Mouse (Mus musculus) forebrain, embryonic 13.5 days (tissue): ENCODE data around the gene Sh3rf3. TPM values are rescaled to one million over a fixed set of nuclear protein-coding genes. Genes with fewer than 3 reads are reported as not detected.

Source experiments
- ATAC-seq: fragments of 200-750 bp; cut with Nextera tagmentation; 2 replicates; pipeline ENCODE4 v1.8.0; 2017
- H3K27ac ChIP-seq: fragments of 300-500 bp; sonication (generic); 2 replicates; pipeline ENCODE4 v1.5.1; 2015; ENCODE audit warnings: inconsistent platforms, mild to moderate bottlenecking, moderate library complexity
- H3K27me3 ChIP-seq: fragments of 300-500 bp; sonication (generic); 2 replicates; pipeline ENCODE4 v1.6.1; 2015; ENCODE audit warnings: mild to moderate bottlenecking, inconsistent platforms
- H3K36me3 ChIP-seq: fragments of 300-500 bp; sonication (generic); 2 replicates; pipeline ENCODE4 v1.6.1; 2015; ENCODE audit warnings: mild to moderate bottlenecking, inconsistent platforms; ENCODE audit not compliant: poor library complexity, severe bottlenecking
- H3K4me1 ChIP-seq: fragments of 300-500 bp; sonication (generic); 2 replicates; pipeline ENCODE4 v1.6.1; 2015; ENCODE audit warnings: inconsistent platforms
- H3K4me2 ChIP-seq: fragments of 300-500 bp; sonication (generic); 2 replicates; pipeline ENCODE4 v1.6.1; 2015; ENCODE audit warnings: inconsistent platforms, mild to moderate bottlenecking, moderate library complexity
- H3K4me3 ChIP-seq: fragments of 300-500 bp; sonication (generic); 2 replicates; pipeline ENCODE4 v1.5.1; 2015; ENCODE audit warnings: mild to moderate bottlenecking, inconsistent platforms
- H3K9ac ChIP-seq: fragments of 300-500 bp; sonication (generic); 2 replicates; pipeline ENCODE4 v1.6.1; 2015; ENCODE audit warnings: mild to moderate bottlenecking, inconsistent platforms
- H3K9me3 ChIP-seq: fragments of 300-500 bp; sonication (generic); replicated peaks from 2 replicates; pipeline ENCODE4 v1.6.1; 2016; ENCODE audit warnings: inconsistent platforms
- WGBS: fragments of 180-500 bp; shearing (Covaris S2); methylation state at CpG from one replicate; pipeline ENCODE4 v1.1.7; 2015; 5-methylcytosine and 5-hydroxymethylcytosine counted together
- polyA plus RNA-seq: library from polyadenylated mRNA; unstranded; fragments of >200 nt; fragmentation: Nextera tagmentation; extraction: Ambion mirVana; gene quantifications from 2 replicates; pipeline ENCODE4 v1.2.1, GENCODE M21; 2015

The Sh3rf3 gene
- polyA plus RNA-seq, 1 experiment from 2014 or later: 6.1 TPM

- no peak overlapping the region for H3K9ac ChIP-seq
- H3K4me1 ChIP-seq: peaks cover 20% of the 10 kb centered on the region
- no peak overlapping the region for H3K4me3 ChIP-seq
- H3K4me2 ChIP-seq: peak overlapping the region; percentile 17; the same call in 1 of the 2 replicates
- 0 out of 2 replicates have a peak overlapping the region, but pooled peaks have one; percentile 35 for H3K27ac ChIP-seq
- H3K36me3 ChIP-seq: no peaks in the 10 kb centered on the region
- peak; percentile 76 for ATAC-seq
- 18% methylated on average over 16 of the region's 16 CpGs for WGBS
- 0 out of 2 replicates have a peak, but pooled peaks cover 3% of the 10 kb centered on the region for H3K27me3 ChIP-seq
- H3K9me3 ChIP-seq: no peaks in the 10 kb centered on the region
These were observed 77.7 kb downstream of the Sh3rf3 start for GRCm38 (mm10) chr10:58890671-58891439.

GRCm38 (mm10) chr10:58895431-58895830, 82.3 kb downstream of the Sh3rf3 start:
- no peak overlapping the region for H3K4me2 ChIP-seq
- WGBS: 91% methylated on average over 5 of the region's 5 CpGs
- no peak overlapping the region for H3K9ac ChIP-seq
- H3K27ac ChIP-seq: no peak overlapping the region
- no peak for ATAC-seq
- peaks cover 15% of the 10 kb centered on the region for H3K4me1 ChIP-seq
- no peaks in the 10 kb centered on the region for H3K36me3 ChIP-seq
- no peaks in the 10 kb centered on the region for H3K27me3 ChIP-seq
- H3K9me3 ChIP-seq: no peaks in the 10 kb centered on the region
- H3K4me3 ChIP-seq: no peak overlapping the region

GRCm38 (mm10) chr10:58897009-58897543, 83.9 kb downstream of the Sh3rf3 start:
- H3K36me3 ChIP-seq: no peaks in the 10 kb centered on the region
- no peak overlapping the region for H3K27ac ChIP-seq
- H3K9ac ChIP-seq: no peak overlapping the region
- no peak for ATAC-seq
- 58% methylated on average over 3 of the region's 3 CpGs for WGBS
- no peaks in the 10 kb centered on the region for H3K4me1 ChIP-seq
- H3K9me3 ChIP-seq: no peaks in the 10 kb centered on the region
- no peak overlapping the region for H3K4me3 ChIP-seq
- no peaks in the 10 kb centered on the region for H3K27me3 ChIP-seq
- H3K4me2 ChIP-seq: no peak overlapping the region

DNA sequence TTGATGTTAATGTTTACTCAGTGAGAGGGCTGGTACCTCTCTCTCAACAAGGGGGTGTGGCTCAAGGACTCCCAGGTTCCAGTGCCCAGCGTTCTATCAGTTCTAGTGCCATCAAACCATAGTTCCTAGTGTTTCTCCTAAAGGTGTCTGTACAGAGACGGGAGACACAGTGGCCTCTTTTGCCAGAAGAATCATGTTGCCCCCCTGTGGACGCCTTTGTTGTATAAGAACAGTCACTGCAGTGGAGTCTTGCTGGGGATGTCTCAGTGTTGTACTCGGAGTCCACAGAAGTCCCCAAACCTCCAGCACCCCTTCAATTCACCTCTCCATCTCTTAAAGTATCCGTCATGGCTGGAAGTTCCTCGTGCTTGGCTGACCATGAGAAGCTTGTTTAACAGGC, 92.1 kb downstream of the Sh3rf3 start:
- WGBS: 36% methylated on average over 6 of the region's 6 CpGs
- H3K4me1 ChIP-seq: peaks cover 28% of the 10 kb centered on the region
- H3K4me3 ChIP-seq: no peak overlapping the region
- no peak overlapping the region for H3K27ac ChIP-seq
- H3K27me3 ChIP-seq: no peaks in the 10 kb centered on the region
- no peak for ATAC-seq
- no peak overlapping the region for H3K4me2 ChIP-seq
- no peaks in the 10 kb centered on the region for H3K9me3 ChIP-seq
- no peaks in the 10 kb centered on the region for H3K36me3 ChIP-seq
- H3K9ac ChIP-seq: no peak overlapping the region

DNA sequence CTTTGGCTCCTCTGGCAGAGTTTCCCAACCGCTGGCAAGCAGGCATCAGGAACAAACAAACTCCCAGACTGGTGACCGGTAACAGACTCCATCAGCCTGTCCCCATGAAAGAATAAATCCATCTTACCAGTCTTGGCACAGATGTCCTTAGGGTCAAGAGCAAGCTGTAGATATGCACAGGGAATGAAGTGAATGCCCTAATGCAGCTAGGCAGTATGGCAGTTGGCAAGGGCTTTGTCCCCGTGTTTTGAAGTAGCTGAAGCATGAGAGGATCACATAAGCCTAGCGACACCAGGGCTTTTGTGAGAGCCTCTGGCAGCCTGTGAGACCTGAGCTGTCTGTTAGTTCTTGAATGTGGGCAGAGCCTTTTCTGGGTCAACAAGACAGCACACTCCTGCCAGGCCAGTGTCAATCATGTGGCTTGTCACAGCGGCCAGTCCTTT, 93.9 kb downstream of the Sh3rf3 start:
- Histone ChIP-seq H3K4me1 (peaks cover 28% of the 10 kb centered on the region), H3K4me3 (no peak overlapping the region), H3K4me2 (peak overlapping the region; percentile 16; the same call in 1 of the 2 replicates), H3K9ac (no peak overlapping the region), H3K9me3 (no peaks in the 10 kb centered on the region), H3K36me3 (no peaks in the 10 kb centered on the region), H3K27me3 (no peaks in the 10 kb centered on the region), H3K27ac (peak overlapping the region; percentile 67)
- peak; percentile 89 for ATAC-seq
- WGBS: 20% methylated on average over 5 of the region's 5 CpGs

GRCm38 (mm10) chr10:58908451-58908850, 95.3 kb downstream of the Sh3rf3 start:
- Histone ChIP-seq H3K9me3 (no peaks in the 10 kb centered on the region), H3K4me3 (no peak overlapping the region), H3K36me3 (no peaks in the 10 kb centered on the region), H3K4me2 (no peak overlapping the region), H3K27ac (no peak overlapping the region), H3K9ac (no peak overlapping the region), H3K4me1 (peaks cover 28% of the 10 kb centered on the region), H3K27me3 (no peaks in the 10 kb centered on the region)
- WGBS: 81% methylated on average over 8 of the region's 8 CpGs
- no peak for ATAC-seq

DNA sequence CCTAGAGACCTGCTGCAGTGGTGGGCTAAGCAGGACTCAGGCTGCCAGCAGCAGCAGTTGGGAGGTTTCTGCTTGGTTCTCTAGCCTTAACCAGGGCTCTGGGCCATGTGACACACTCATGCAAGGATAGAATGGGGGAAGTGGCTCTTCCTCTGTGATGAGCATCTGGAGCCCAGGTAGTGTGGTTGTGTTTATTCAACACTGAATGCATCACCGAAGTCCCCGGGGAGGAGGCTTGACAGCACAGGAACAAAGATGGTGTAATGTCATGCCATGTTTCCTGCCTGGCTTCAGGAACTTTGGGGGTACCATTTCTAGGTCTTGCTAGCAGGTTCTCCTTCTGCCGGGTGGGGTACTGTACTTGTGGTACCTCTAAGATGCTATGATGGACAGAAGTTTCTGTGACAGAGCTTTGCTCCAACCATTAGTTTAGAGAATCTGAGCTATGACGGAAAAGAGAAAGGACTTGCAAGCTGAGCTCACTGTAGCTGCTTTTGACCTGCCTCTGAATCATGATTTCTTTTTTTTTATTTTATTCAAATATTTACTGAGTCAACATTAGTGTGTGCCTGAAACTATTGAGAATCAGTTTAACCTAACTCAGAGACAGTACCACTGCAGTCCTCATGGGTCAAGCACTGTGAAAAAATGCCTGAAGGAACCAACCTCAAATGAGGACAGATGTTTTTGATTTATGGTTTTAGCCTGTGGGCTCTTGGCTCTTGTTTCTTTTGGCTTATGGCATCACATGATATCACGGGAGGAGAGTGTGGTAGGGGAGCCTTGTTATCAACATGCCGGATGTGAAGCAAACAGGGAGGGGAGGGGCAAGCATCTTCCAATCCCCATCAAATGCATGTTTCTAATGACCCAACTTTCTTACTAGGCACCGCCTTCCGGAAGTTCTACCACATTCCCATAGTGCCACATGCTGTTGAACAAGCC, 102.4 kb downstream of the Sh3rf3 start:
- WGBS: 93% methylated on average over 8 of the region's 8 CpGs
- no peak for ATAC-seq
- no peaks in the 10 kb centered on the region for H3K4me1 ChIP-seq
- no peak overlapping the region for H3K27ac ChIP-seq
- H3K9me3 ChIP-seq: no peaks in the 10 kb centered on the region
- H3K27me3 ChIP-seq: no peaks in the 10 kb centered on the region
- H3K36me3 ChIP-seq: no peaks in the 10 kb centered on the region
- H3K4me3 ChIP-seq: no peak overlapping the region
- no peak overlapping the region for H3K4me2 ChIP-seq
- H3K9ac ChIP-seq: no peak overlapping the region

DNA sequence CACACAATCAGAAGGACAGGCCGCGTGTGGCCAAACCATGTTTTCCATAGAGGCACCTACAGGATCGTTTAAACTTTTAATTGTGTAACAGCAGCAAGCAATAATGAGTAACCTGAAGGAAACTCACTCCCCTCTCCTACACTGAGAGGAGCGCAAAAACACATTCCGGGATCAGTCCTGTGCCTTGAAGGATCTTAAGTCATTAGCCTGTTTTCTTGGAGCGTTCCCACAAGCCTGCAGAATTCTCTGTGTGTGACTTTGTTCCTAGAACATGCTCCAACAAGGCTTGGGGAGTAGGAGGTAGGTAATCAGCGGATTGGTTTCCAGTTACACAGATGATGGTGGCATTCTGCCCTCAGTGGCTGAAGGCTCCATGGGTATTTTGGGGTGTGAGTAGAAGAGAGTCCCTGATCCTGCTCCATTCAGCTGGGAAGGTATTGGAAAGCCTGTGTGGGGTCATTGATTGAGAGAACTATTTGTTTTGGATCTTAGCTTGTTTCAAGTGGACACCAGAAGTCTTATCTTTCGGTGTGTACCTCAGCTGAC, 108.6 kb downstream of the Sh3rf3 start:
- H3K27me3 ChIP-seq: 0 out of 2 replicates have a peak, but pooled peaks cover 2% of the 10 kb centered on the region
- no peaks in the 10 kb centered on the region for H3K36me3 ChIP-seq
- no peak overlapping the region for H3K4me2 ChIP-seq
- 92% methylated on average over 8 of the region's 8 CpGs for WGBS
- H3K9ac ChIP-seq: no peak overlapping the region
- H3K4me3 ChIP-seq: no peak overlapping the region
- H3K9me3 ChIP-seq: no peaks in the 10 kb centered on the region
- no peak overlapping the region for H3K27ac ChIP-seq
- ATAC-seq: no peak
- no peaks in the 10 kb centered on the region for H3K4me1 ChIP-seq

DNA sequence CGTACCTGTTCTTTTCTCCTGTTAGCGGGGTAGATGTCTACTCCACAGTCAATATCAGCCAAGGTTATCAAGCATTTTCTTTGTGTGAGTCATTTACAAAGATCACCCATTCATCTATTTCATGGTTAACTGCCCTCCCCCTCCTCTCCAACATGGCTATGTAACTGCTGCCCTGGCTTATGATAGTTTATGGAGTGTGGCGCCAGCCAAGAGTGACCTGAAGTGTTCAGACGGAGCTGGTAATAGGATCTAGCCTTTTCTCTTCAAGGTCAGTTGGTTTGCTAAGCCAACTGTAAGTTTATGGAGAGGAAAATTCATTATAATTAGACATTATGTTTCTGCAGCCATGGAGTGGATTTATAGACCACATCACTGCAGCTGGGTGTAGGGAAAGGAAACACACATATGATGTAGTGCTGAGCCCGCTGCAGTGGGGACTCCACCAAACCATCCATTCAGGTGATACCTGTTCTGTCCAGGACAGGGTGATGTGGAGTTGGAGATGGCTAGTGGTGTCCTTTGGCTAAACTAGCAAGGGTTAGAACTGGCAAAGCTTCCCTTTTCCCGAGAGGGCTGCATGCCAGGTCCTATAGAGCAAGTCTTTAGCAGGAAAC, 109.2 kb downstream of the Sh3rf3 start:
- no peaks in the 10 kb centered on the region for H3K36me3 ChIP-seq
- H3K9me3 ChIP-seq: no peaks in the 10 kb centered on the region
- 0 out of 2 replicates have a peak, but pooled peaks cover 6% of the 10 kb centered on the region for H3K27me3 ChIP-seq
- 91% methylated on average over 6 of the region's 6 CpGs for WGBS
- no peak overlapping the region for H3K4me2 ChIP-seq
- H3K9ac ChIP-seq: no peak overlapping the region
- no peak overlapping the region for H3K27ac ChIP-seq
- no peaks in the 10 kb centered on the region for H3K4me1 ChIP-seq
- H3K4me3 ChIP-seq: no peak overlapping the region
- no peak for ATAC-seq

DNA sequence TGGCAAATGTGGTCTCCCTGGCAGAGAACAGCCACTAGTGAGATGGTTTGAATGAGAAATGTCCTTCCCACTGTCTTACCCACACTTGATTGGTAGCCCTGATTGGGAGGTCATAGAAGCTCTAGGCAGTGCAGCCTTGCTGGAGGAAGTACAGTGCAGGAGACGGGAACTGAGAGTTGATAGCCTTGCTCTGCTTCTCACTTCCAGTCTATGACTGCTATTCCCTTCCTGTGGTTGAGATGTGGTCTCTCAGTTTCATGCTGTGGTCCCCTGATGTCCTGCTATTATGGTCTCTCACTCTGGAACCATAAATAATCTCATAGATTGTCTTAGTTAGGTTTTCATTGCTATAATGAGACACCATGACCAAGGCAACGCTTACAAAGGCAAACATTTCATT, 109.8 kb downstream of the Sh3rf3 start:
- Histone ChIP-seq H3K36me3 (no peaks in the 10 kb centered on the region), H3K9me3 (no peaks in the 10 kb centered on the region), H3K4me1 (0 out of 2 replicates have a peak, but pooled peaks cover under 1% of the 10 kb centered on the region), H3K27me3 (0 out of 2 replicates have a peak, but pooled peaks cover 6% of the 10 kb centered on the region), H3K4me2 (no peak overlapping the region), H3K9ac (no peak overlapping the region), H3K27ac (no peak overlapping the region), H3K4me3 (no peak overlapping the region)
- WGBS: 86% methylated on average over 2 of the region's 2 CpGs
- ATAC-seq: no peak

- no peak overlapping the region for H3K9ac ChIP-seq
- no peak overlapping the region for H3K27ac ChIP-seq
- H3K4me1 ChIP-seq: peaks cover 17% of the 10 kb centered on the region
- ATAC-seq: no peak
- no peak overlapping the region for H3K4me3 ChIP-seq
- H3K4me2 ChIP-seq: no peak overlapping the region
- no peaks in the 10 kb centered on the region for H3K9me3 ChIP-seq
- H3K27me3 ChIP-seq: peaks cover 21% of the 10 kb centered on the region
- 88% methylated on average over 5 of the region's 5 CpGs for WGBS
- no peaks in the 10 kb centered on the region for H3K36me3 ChIP-seq
These were observed 113.4 kb downstream of the Sh3rf3 start for GRCm38 (mm10) chr10:58926578-58926977.
